Mouse (Mus musculus) macrophage (primary cell): ENCODE results near the gene Pbld1. TPM values are rescaled to one million over a fixed set of nuclear protein-coding genes. Genes with fewer than 3 reads are reported as not detected.

Experiments used
- H3K27ac ChIP-seq: fragments of 350-480 bp; formaldehyde crosslinking; 2 replicates; pipeline ENCODE4 v1.9.0; 2021
- H3K36me3 ChIP-seq: fragments of 350-480 bp; formaldehyde crosslinking; 2 replicates; pipeline ENCODE4 v1.9.0; 2021; ENCODE audit errors: inconsistent target
- H3K4me3 ChIP-seq: fragments of 350-480 bp; formaldehyde crosslinking; 2 replicates; pipeline ENCODE4 v1.9.0; 2021; ENCODE audit errors: inconsistent target
- H3K79me2 ChIP-seq: fragments of 350-480 bp; formaldehyde crosslinking; 2 replicates; pipeline ENCODE4 v1.9.0; 2021; ENCODE audit errors: inconsistent target
- WGBS: methylation state at CpG from one replicate; pipeline ENCODE4 v1.1.7; 2026; ENCODE audit warnings: inconsistent platforms; ENCODE audit not compliant: missing documents; 5-methylcytosine and 5-hydroxymethylcytosine counted together
- polyA plus RNA-seq: library from polyadenylated mRNA; stranded (reverse); fragments of 250-400 nt; gene quantifications from 3 replicates; pipeline ENCODE4 v1.2.4, GENCODE M21; 2018; ENCODE audit warnings: inconsistent platforms

The Pbld1 gene
- polyA plus RNA-seq, 1 experiment from 2014 or later = not detected

GRCm38 (mm10) chr10:63098191-63098590 lies 38.2 kb downstream of the Pbld1 start:
- no peaks in the 10 kb centered on the region for H3K79me2 ChIP-seq
- H3K4me3 ChIP-seq = no peak overlapping the region
- WGBS = 88% methylated on average over 12 of the region's 12 CpGs
- no peaks in the 10 kb centered on the region for H3K36me3 ChIP-seq
- H3K27ac ChIP-seq = no peak overlapping the region

GRCm38 (mm10) chr10:63099521-63099920 lies 39.6 kb downstream of the Pbld1 start, which contains the start of gene Atoh7:
Atoh7 (plus strand) TSS chr10:63099651.
- H3K27ac ChIP-seq = no peak within 1 kb of the TSS
- 54% methylated on average over 16 of the region's 16 CpGs for WGBS
- H3K4me3 ChIP-seq = no peak within 1 kb of the TSS
- H3K36me3 ChIP-seq = no peaks in the 10 kb centered on the region
- H3K79me2 ChIP-seq = no peaks in the 10 kb centered on the region

GRCm38 (mm10) chr10:63099941-63100562 lies 40.1 kb downstream of the Pbld1 start:
- H3K27ac ChIP-seq = no peak overlapping the region
- H3K79me2 ChIP-seq = no peaks in the 10 kb centered on the region
- H3K36me3 ChIP-seq = no peaks in the 10 kb centered on the region
- WGBS = under 1% methylated on average over 62 of the region's 62 CpGs
- no peak overlapping the region for H3K4me3 ChIP-seq

GRCm38 (mm10) chr10:63100657-63101056 lies 40.7 kb downstream of the Pbld1 start:
- H3K79me2 ChIP-seq = no peaks in the 10 kb centered on the region
- no peak overlapping the region for H3K27ac ChIP-seq
- WGBS = 32% methylated on average over 9 of the region's 9 CpGs
- H3K4me3 ChIP-seq = no peak overlapping the region
- no peaks in the 10 kb centered on the region for H3K36me3 ChIP-seq

- WGBS = 89% methylated on average over 2 of the region's 5 CpGs
- no peak overlapping the region for H3K4me3 ChIP-seq
- H3K79me2 ChIP-seq = no peaks in the 10 kb centered on the region
- no peaks in the 10 kb centered on the region for H3K36me3 ChIP-seq
- H3K27ac ChIP-seq = no peak overlapping the region
These were observed 53.2 kb downstream of the Pbld1 start for GRCm38 (mm10) chr10:63113027-63113604.

- no peak overlapping the region for H3K4me3 ChIP-seq
- H3K36me3 ChIP-seq = no peaks in the 10 kb centered on the region
- 73% methylated on average over 6 of the region's 6 CpGs for WGBS
- no peaks in the 10 kb centered on the region for H3K79me2 ChIP-seq
- H3K27ac ChIP-seq = no peak overlapping the region
These were observed 53.9 kb downstream of the Pbld1 start for GRCm38 (mm10) chr10:63113716-63114360.

- H3K36me3 ChIP-seq = no peaks in the 10 kb centered on the region
- H3K4me3 ChIP-seq = no peak overlapping the region
- no peak overlapping the region for H3K27ac ChIP-seq
- H3K79me2 ChIP-seq = no peaks in the 10 kb centered on the region
- WGBS = 94% methylated on average over 15 of the region's 15 CpGs
These were observed 55.9 kb downstream of the Pbld1 start for GRCm38 (mm10) chr10:63115881-63116280.

- no peak overlapping the region for H3K4me3 ChIP-seq
- H3K79me2 ChIP-seq = no peaks in the 10 kb centered on the region
- H3K27ac ChIP-seq = no peak overlapping the region
- WGBS = 93% methylated on average over 9 of the region's 9 CpGs
- no peaks in the 10 kb centered on the region for H3K36me3 ChIP-seq
These were observed 56.4 kb downstream of the Pbld1 start for GRCm38 (mm10) chr10:63116376-63116775.

- no peak overlapping the region for H3K4me3 ChIP-seq
- no peak overlapping the region for H3K27ac ChIP-seq
- no peaks in the 10 kb centered on the region for H3K36me3 ChIP-seq
- H3K79me2 ChIP-seq = no peaks in the 10 kb centered on the region
- WGBS = 86% methylated on average over 7 of the region's 8 CpGs
These were observed 57.6 kb downstream of the Pbld1 start for GRCm38 (mm10) chr10:63117583-63117982.

GRCm38 (mm10) chr10:63119916-63120315 lies 60.0 kb downstream of the Pbld1 start:
- Histone ChIP-seq H3K4me3 (no peak overlapping the region), H3K79me2 (no peaks in the 10 kb centered on the region), H3K36me3 (no peaks in the 10 kb centered on the region), H3K27ac (no peak overlapping the region)
- WGBS = 81% methylated on average over 14 of the region's 14 CpGs

GRCm38 (mm10) chr10:63121961-63122360 lies 62.0 kb downstream of the Pbld1 start:
- WGBS = 93% methylated on average over 14 of the region's 14 CpGs
- H3K27ac ChIP-seq = no peak overlapping the region
- no peaks in the 10 kb centered on the region for H3K79me2 ChIP-seq

GRCm38 (mm10) chr10:63122516-63122915 lies 62.6 kb downstream of the Pbld1 start:
- Histone ChIP-seq H3K4me3 (no peak overlapping the region), H3K27ac (no peak overlapping the region), H3K36me3 (no peaks in the 10 kb centered on the region), H3K79me2 (no peaks in the 10 kb centered on the region)
- 47% methylated on average over 8 of the region's 8 CpGs for WGBS

More at GRCm38 (mm10) chr10:63121961-63122360, 62.0 kb downstream of the Pbld1 start:
- H3K36me3 ChIP-seq = no peaks in the 10 kb centered on the region
- no peak overlapping the region for H3K4me3 ChIP-seq

- no peaks in the 10 kb centered on the region for H3K79me2 ChIP-seq
- H3K36me3 ChIP-seq = no peaks in the 10 kb centered on the region
- H3K4me3 ChIP-seq = no peak overlapping the region
- 61% methylated on average over 8 of the region's 8 CpGs for WGBS
- no peak overlapping the region for H3K27ac ChIP-seq
These were observed 63.2 kb downstream of the Pbld1 start for GRCm38 (mm10) chr10:63123141-63123540.

- H3K4me3 ChIP-seq = no peak overlapping the region
- no peaks in the 10 kb centered on the region for H3K36me3 ChIP-seq
- no peaks in the 10 kb centered on the region for H3K79me2 ChIP-seq
- WGBS = 95% methylated on average over 10 of the region's 10 CpGs
- no peak overlapping the region for H3K27ac ChIP-seq
These were observed 64.1 kb downstream of the Pbld1 start for GRCm38 (mm10) chr10:63124016-63124415.

- 57% methylated on average over 11 of the region's 11 CpGs for WGBS
- Histone ChIP-seq H3K79me2 (no peaks in the 10 kb centered on the region), H3K27ac (no peak overlapping the region), H3K4me3 (no peak overlapping the region), H3K36me3 (no peaks in the 10 kb centered on the region)
These were observed 65.4 kb downstream of the Pbld1 start for GRCm38 (mm10) chr10:63125343-63125742.
